Mouse (Mus musculus) heart, embryonic 16.5 days (tissue): ENCODE data around the gene Arid5b. TPM values are rescaled to one million over a fixed set of nuclear protein-coding genes. Genes with fewer than 3 reads are reported as not detected.

Experiments
- ATAC-seq: fragments of 200-750 bp; cut with Nextera tagmentation; replicated peaks from 2 replicates; pipeline ENCODE4 v1.8.0; 2017; ENCODE audit warnings: moderate number of reproducible peaks; ENCODE audit not compliant: insufficient read depth, low FRiP score; ENCODE audit errors: extremely low read depth
- H3K27ac ChIP-seq: fragments of 300-500 bp; sonication (generic); 2 replicates; pipeline ENCODE4 v1.5.1; 2014; ENCODE audit warnings: mild to moderate bottlenecking, low read length, control low read depth, moderate library complexity
- H3K27me3 ChIP-seq: fragments of 300-500 bp; sonication (generic); 2 replicates; pipeline ENCODE4 v1.6.1; 2014; ENCODE audit warnings: low read length, mixed read lengths; ENCODE audit not compliant: control insufficient read depth, insufficient read depth
- H3K36me3 ChIP-seq: fragments of 300-500 bp; sonication (generic); 2 replicates; pipeline ENCODE4 v1.6.1; 2014; ENCODE audit not compliant: control insufficient read depth, insufficient read depth
- H3K4me1 ChIP-seq: fragments of 300-500 bp; sonication (generic); 2 replicates; pipeline ENCODE4 v1.6.1; 2014; ENCODE audit warnings: low read length, mixed read lengths; ENCODE audit not compliant: control insufficient read depth, insufficient read depth
- H3K4me2 ChIP-seq: fragments of 300-500 bp; sonication (generic); 2 replicates; pipeline ENCODE4 v1.6.1; 2014; ENCODE audit warnings: low read depth, mild to moderate bottlenecking, control low read depth, low read length
- H3K4me3 ChIP-seq: fragments of 300-500 bp; sonication (generic); 2 replicates; pipeline ENCODE4 v1.5.1; 2014; ENCODE audit warnings: mild to moderate bottlenecking, control low read depth, low read length
- H3K9ac ChIP-seq: fragments of 300-500 bp; sonication (generic); 2 replicates; pipeline ENCODE4 v1.6.1; 2014; ENCODE audit warnings: low read length, control low read depth
- H3K9me3 ChIP-seq: fragments of 300-500 bp; sonication (generic); replicated peaks from 2 replicates; pipeline ENCODE4 v1.6.1; 2016; ENCODE audit warnings: low read length; ENCODE audit not compliant: control insufficient read depth
- WGBS: fragments of 180-500 bp; shearing (Covaris S2); extraction: QIAGEN DNeasy Blood & Tissue Kit; methylation state at CpG from one replicate; pipeline ENCODE4 v1.1.7; 2014; 5-methylcytosine and 5-hydroxymethylcytosine counted together
- polyA plus RNA-seq: library from polyadenylated mRNA; unstranded; fragments of >200 nt; fragmentation: Nextera tagmentation; extraction: Ambion mirVana; gene quantifications from 2 replicates; pipeline ENCODE4 v1.2.1, GENCODE M21; 2015

Arid5b gene
- polyA plus RNA-seq, 1 experiment from 2014 or later: 19.6 TPM

- H3K4me2 ChIP-seq: no peak overlapping the region
- no peak overlapping the region for H3K4me3 ChIP-seq
- H3K36me3 ChIP-seq: peaks cover 14% of the 10 kb centered on the region
- H3K27ac ChIP-seq: no peak overlapping the region
- H3K9ac ChIP-seq: no peak overlapping the region
- peaks cover 16% of the 10 kb centered on the region for H3K4me1 ChIP-seq
- no peaks in the 10 kb centered on the region for H3K27me3 ChIP-seq
- 84% methylated on average over 3 of the region's 3 CpGs for WGBS
- H3K9me3 ChIP-seq: no peaks in the 10 kb centered on the region
- ATAC-seq: no peak
These were observed 163.6 kb downstream of the Arid5b start for GRCm38 (mm10) chr10:68114955-68115354.

- Histone ChIP-seq H3K36me3 (peaks cover 14% of the 10 kb centered on the region), H3K27me3 (no peaks in the 10 kb centered on the region), H3K4me3 (no peak overlapping the region), H3K9me3 (no peaks in the 10 kb centered on the region), H3K4me2 (no peak overlapping the region), H3K27ac (no peak overlapping the region), H3K9ac (no peak overlapping the region), H3K4me1 (peaks cover 5% of the 10 kb centered on the region)
- ATAC-seq: no peak
- 87% methylated on average over 5 of the region's 5 CpGs for WGBS
These were observed 164.9 kb downstream of the Arid5b start for GRCm38 (mm10) chr10:68113645-68114044.

- Histone ChIP-seq H3K4me1 (peaks cover 5% of the 10 kb centered on the region), H3K4me2 (no peak overlapping the region), H3K9ac (no peak overlapping the region), H3K27ac (no peak overlapping the region), H3K27me3 (no peaks in the 10 kb centered on the region), H3K4me3 (no peak overlapping the region), H3K36me3 (peaks cover 14% of the 10 kb centered on the region), H3K9me3 (no peaks in the 10 kb centered on the region)
- no peak for ATAC-seq
- 71% methylated on average over 8 of the region's 8 CpGs for WGBS
These were observed 165.6 kb downstream of the Arid5b start for GRCm38 (mm10) chr10:68112983-68113382.

GRCm38 (mm10) chr10:68110607-68111006 lies 167.9 kb downstream of the Arid5b start:
- 52% methylated on average over 5 of the region's 5 CpGs for WGBS

GRCm38 (mm10) chr10:68110182-68110581 lies 168.4 kb downstream of the Arid5b start:
- H3K9me3 ChIP-seq: no peaks in the 10 kb centered on the region
- WGBS: 61% methylated on average over 8 of the region's 8 CpGs
- no peak overlapping the region for H3K4me2 ChIP-seq
- H3K4me3 ChIP-seq: no peak overlapping the region
- H3K4me1 ChIP-seq: peaks cover 17% of the 10 kb centered on the region
- no peaks in the 10 kb centered on the region for H3K27me3 ChIP-seq
- no peak overlapping the region for H3K9ac ChIP-seq
- ATAC-seq: no peak
- peaks cover 6% of the 10 kb centered on the region for H3K36me3 ChIP-seq
- peak overlapping the region; percentile 51; the same call in 1 of the 2 replicates for H3K27ac ChIP-seq

More at GRCm38 (mm10) chr10:68110607-68111006, 167.9 kb downstream of the Arid5b start:
- Histone ChIP-seq H3K27me3 (no peaks in the 10 kb centered on the region), H3K4me1 (peaks cover 13% of the 10 kb centered on the region), H3K27ac (no peak overlapping the region), H3K4me2 (no peak overlapping the region), H3K9ac (no peak overlapping the region), H3K9me3 (no peaks in the 10 kb centered on the region), H3K36me3 (peaks cover 8% of the 10 kb centered on the region), H3K4me3 (no peak overlapping the region)
- ATAC-seq: no peak; the same call in 1 of the 2 replicates

GRCm38 (mm10) chr10:68109651-68110050 lies 168.9 kb downstream of the Arid5b start:
- H3K4me2 ChIP-seq: no peak overlapping the region
- no peaks in the 10 kb centered on the region for H3K9me3 ChIP-seq
- ATAC-seq: no peak
- WGBS: 83% methylated on average over 1 of the region's 1 CpGs
- no peak overlapping the region for H3K4me3 ChIP-seq
- no peak overlapping the region for H3K27ac ChIP-seq
- no peak overlapping the region for H3K9ac ChIP-seq
- H3K4me1 ChIP-seq: peaks cover 22% of the 10 kb centered on the region
- H3K27me3 ChIP-seq: no peaks in the 10 kb centered on the region
- H3K36me3 ChIP-seq: peaks cover 5% of the 10 kb centered on the region

GRCm38 (mm10) chr10:68107716-68108115 lies 170.8 kb downstream of the Arid5b start:
- peaks cover 40% of the 10 kb centered on the region for H3K4me1 ChIP-seq
- H3K4me3 ChIP-seq: no peak overlapping the region
- 85% methylated on average over 6 of the region's 6 CpGs for WGBS

GRCm38 (mm10) chr10:68106351-68106950 lies 172.1 kb downstream of the Arid5b start:
- Histone ChIP-seq H3K9me3 (no peaks in the 10 kb centered on the region), H3K36me3 (peaks cover 5% of the 10 kb centered on the region), H3K9ac (no peak overlapping the region), H3K27me3 (no peaks in the 10 kb centered on the region), H3K4me2 (no peak overlapping the region), H3K27ac (0 out of 2 replicates have a peak overlapping the region, but pooled peaks have one; percentile 43), H3K4me1 (peaks cover 46% of the 10 kb centered on the region), H3K4me3 (no peak overlapping the region)
- WGBS: 57% methylated on average over 9 of the region's 9 CpGs
- ATAC-seq: no peak

More at GRCm38 (mm10) chr10:68107716-68108115, 170.8 kb downstream of the Arid5b start:
- no peak for ATAC-seq
- no peak overlapping the region for H3K4me2 ChIP-seq
- no peak overlapping the region for H3K9ac ChIP-seq
- H3K9me3 ChIP-seq: no peaks in the 10 kb centered on the region
- H3K27ac ChIP-seq: no peak overlapping the region
- H3K36me3 ChIP-seq: no peaks in the 10 kb centered on the region; the same call in 1 of the 2 replicates
- no peaks in the 10 kb centered on the region for H3K27me3 ChIP-seq

GRCm38 (mm10) chr10:68104881-68105781 lies 173.4 kb downstream of the Arid5b start:
- 45% methylated on average over 14 of the region's 14 CpGs for WGBS
- H3K4me1 ChIP-seq: peaks cover 48% of the 10 kb centered on the region
- peaks cover 13% of the 10 kb centered on the region for H3K36me3 ChIP-seq
- H3K4me3 ChIP-seq: no peak overlapping the region
- no peak overlapping the region for H3K9ac ChIP-seq
- peak; percentile 20; the same call in 1 of the 2 replicates for ATAC-seq
- H3K4me2 ChIP-seq: no peak overlapping the region
- no peaks in the 10 kb centered on the region for H3K9me3 ChIP-seq
- H3K27me3 ChIP-seq: no peaks in the 10 kb centered on the region
- H3K27ac ChIP-seq: peak overlapping the region; percentile 84
